Mouse (Mus musculus) hindbrain, embryonic 12.5 days (tissue): Measurements from ENCODE around the gene Tmod2. TPM values are rescaled to one million over a fixed set of nuclear protein-coding genes. Genes with fewer than 3 reads are reported as not detected.
"Not testable (repeated sequence)": the region's sequence is repeated elsewhere in the genome, so short reads cannot be mapped to it uniquely, and the experiment has no call there.

Experiments
- ATAC-seq: fragments of 200-750 bp; cut with Nextera tagmentation; 2 replicates; pipeline ENCODE4 v1.8.0; 2017; ENCODE audit warnings: moderate TSS enrichment; ENCODE audit not compliant: low FRiP score
- H3K27ac ChIP-seq: fragments of 300-500 bp; sonication (generic); 2 replicates; pipeline ENCODE4 v1.5.1; 2016; ENCODE audit warnings: mild to moderate bottlenecking
- H3K27me3 ChIP-seq: fragments of 300-500 bp; sonication (generic); 2 replicates; pipeline ENCODE4 v1.6.1; 2016; ENCODE audit warnings: mild to moderate bottlenecking
- H3K36me3 ChIP-seq: fragments of 300-500 bp; sonication (generic); 2 replicates; pipeline ENCODE4 v1.6.1; 2016; ENCODE audit warnings: mild to moderate bottlenecking
- H3K4me1 ChIP-seq: fragments of 300-500 bp; sonication (generic); 2 replicates; pipeline ENCODE4 v1.6.1; 2016
- H3K4me2 ChIP-seq: fragments of 300-500 bp; sonication (generic); replicated peaks from 2 replicates; pipeline ENCODE4 v1.6.1; 2016; ENCODE audit warnings: mild to moderate bottlenecking
- H3K4me3 ChIP-seq: fragments of 300-500 bp; sonication (generic); 2 replicates; pipeline ENCODE4 v1.5.1; 2016; ENCODE audit warnings: mild to moderate bottlenecking
- H3K9ac ChIP-seq: fragments of 300-500 bp; sonication (generic); 2 replicates; pipeline ENCODE4 v1.6.1; 2016; ENCODE audit warnings: mild to moderate bottlenecking, moderate library complexity
- H3K9me3 ChIP-seq: fragments of 300-500 bp; sonication (generic); replicated peaks from 2 replicates; pipeline ENCODE4 v1.6.1; 2016; ENCODE audit warnings: mild to moderate bottlenecking
- WGBS: fragments of 180-500 bp; shearing (Covaris S2); methylation state at CpG from one replicate; pipeline ENCODE4 v1.1.7; 2016; 5-methylcytosine and 5-hydroxymethylcytosine counted together
- polyA plus RNA-seq: library from polyadenylated mRNA; unstranded; fragments of >200 nt; fragmentation: Nextera tagmentation; extraction: Ambion mirVana; gene quantifications from 2 replicates; pipeline ENCODE4 v1.2.1, GENCODE M21; 2016

Gene Tmod2
- polyA plus RNA-seq, 1 experiment from 2014 or later: 110 TPM

GRCm38 (mm10) chr9:75625556-75626307, 14.6 kb upstream of the Tmod2 start, which contains the start of gene Lysmd2:
Gene Lysmd2, plus strand, starts transcription at chr9:75625741.
- peak within 1 kb of the TSS; percentile 93 for H3K27ac ChIP-seq

GRCm38 (mm10) chr9:75624983-75625555, 13.9 kb upstream of the Tmod2 start:
- no peaks in the 10 kb centered on the region for H3K9me3 ChIP-seq
- no peaks in the 10 kb centered on the region for H3K36me3 ChIP-seq
- H3K4me1 ChIP-seq: peaks cover 3% of the 10 kb centered on the region
- H3K27ac ChIP-seq: peak overlapping the region; percentile 93
- peak overlapping the region; percentile 90 for H3K9ac ChIP-seq
- peak overlapping the region; percentile 76 for H3K4me3 ChIP-seq
- WGBS: 14% methylated on average over 18 of the region's 18 CpGs
- peak; percentile 38 for ATAC-seq
- no peaks in the 10 kb centered on the region for H3K27me3 ChIP-seq
- peak overlapping the region; percentile 80 for H3K4me2 ChIP-seq

More at GRCm38 (mm10) chr9:75625556-75626307, 14.6 kb upstream of the Tmod2 start, which contains the start of gene Lysmd2:
- H3K4me1 ChIP-seq: peaks cover 3% of the 10 kb centered on the region
- H3K36me3 ChIP-seq: no peaks in the 10 kb centered on the region
- peak within 1 kb of the TSS; percentile 80 for H3K4me2 ChIP-seq
- no peaks in the 10 kb centered on the region for H3K9me3 ChIP-seq
- peak within 1 kb of the TSS; percentile 76 for H3K4me3 ChIP-seq
- peak; percentile 91 for ATAC-seq
- peak within 1 kb of the TSS; percentile 90 for H3K9ac ChIP-seq
- WGBS: under 1% methylated on average over 64 of the region's 94 CpGs
- H3K27me3 ChIP-seq: no peaks in the 10 kb centered on the region

- no peak overlapping the region for H3K4me2 ChIP-seq
- 88% methylated on average over 3 of the region's 3 CpGs for whole genome bisulfite sequencing
- no peaks in the 10 kb centered on the region for H3K9me3 ChIP-seq
- H3K27ac ChIP-seq: no peak overlapping the region
- no peaks in the 10 kb centered on the region for H3K36me3 ChIP-seq
- H3K4me3 ChIP-seq: no peak overlapping the region
- ATAC-seq: no peak
- peaks cover 3% of the 10 kb centered on the region for H3K4me1 ChIP-seq
- H3K9ac ChIP-seq: no peak overlapping the region
- no peaks in the 10 kb centered on the region for H3K27me3 ChIP-seq
Observed at GRCm38 (mm10) chr9:75621428-75621827, 10.3 kb upstream of the Tmod2 start.

- not testable (repeated sequence) for H3K27ac ChIP-seq, H3K9me3 ChIP-seq, H3K36me3 ChIP-seq, H3K4me2 ChIP-seq, H3K9ac ChIP-seq, ATAC-seq, H3K4me3 ChIP-seq, H3K27me3 ChIP-seq, H3K4me1 ChIP-seq
- 100% methylated on average over 2 of the region's 2 CpGs for WGBS
Observed at GRCm38 (mm10) chr9:75619761-75620160, 8.6 kb upstream of the Tmod2 start.

- no peaks in the 10 kb centered on the region for H3K36me3 ChIP-seq
- no peak overlapping the region for H3K27ac ChIP-seq
- no peak for ATAC-seq
- no peak overlapping the region for H3K4me2 ChIP-seq
- no peak overlapping the region for H3K4me3 ChIP-seq
- no peak overlapping the region for H3K9ac ChIP-seq
- no peaks in the 10 kb centered on the region for H3K4me1 ChIP-seq
- H3K9me3 ChIP-seq: no peaks in the 10 kb centered on the region
- WGBS: 84% methylated on average over 6 of the region's 6 CpGs
- H3K27me3 ChIP-seq: no peaks in the 10 kb centered on the region
Observed at GRCm38 (mm10) chr9:75618836-75619400, 7.8 kb upstream of the Tmod2 start.

GRCm38 (mm10) chr9:75616560-75616959, 5.4 kb upstream of the Tmod2 start:
- H3K27ac ChIP-seq: no peak overlapping the region
- no peaks in the 10 kb centered on the region for H3K4me1 ChIP-seq
- no peak overlapping the region for H3K4me2 ChIP-seq
- WGBS: 77% methylated on average over 3 of the region's 3 CpGs
- no peaks in the 10 kb centered on the region for H3K27me3 ChIP-seq
- H3K9ac ChIP-seq: no peak overlapping the region
- no peaks in the 10 kb centered on the region for H3K9me3 ChIP-seq
- no peaks in the 10 kb centered on the region for H3K36me3 ChIP-seq
- H3K4me3 ChIP-seq: no peak overlapping the region
- ATAC-seq: no peak

- WGBS: 13% methylated on average over 16 of the region's 16 CpGs
- no peak for ATAC-seq
- Histone ChIP-seq H3K27ac (peak overlapping the region; percentile 91), H3K4me3 (peak overlapping the region; percentile 80), H3K27me3 (no peaks in the 10 kb centered on the region), H3K4me1 (peaks cover 5% of the 10 kb centered on the region; the same call in 1 of the 2 replicates), H3K4me2 (peak overlapping the region; percentile 59), H3K9ac (peak overlapping the region; percentile 78), H3K9me3 (no peaks in the 10 kb centered on the region), H3K36me3 (peaks cover 4% of the 10 kb centered on the region; the same call in 1 of the 2 replicates)
Observed at GRCm38 (mm10) chr9:75609965-75610364, 1.2 kb downstream of the Tmod2 start.

- Histone ChIP-seq H3K4me3 (peak overlapping the region; percentile 80), H3K27ac (peak overlapping the region; percentile 91; the same call in 1 of the 2 replicates), H3K27me3 (no peaks in the 10 kb centered on the region), H3K9ac (peak overlapping the region; percentile 78; the same call in 1 of the 2 replicates), H3K36me3 (peaks cover 9% of the 10 kb centered on the region), H3K4me2 (peak overlapping the region; percentile 59), H3K9me3 (no peaks in the 10 kb centered on the region), H3K4me1 (peaks cover 5% of the 10 kb centered on the region; the same call in 1 of the 2 replicates)
- ATAC-seq: peak; percentile 51
- WGBS: 28% methylated on average over 1 of the region's 1 CpGs
Observed at GRCm38 (mm10) chr9:75609505-75609904, 1.6 kb downstream of the Tmod2 start.

- Histone ChIP-seq H3K4me3 (no peak overlapping the region), H3K36me3 (peaks cover 11% of the 10 kb centered on the region), H3K4me1 (peaks cover 5% of the 10 kb centered on the region; the same call in 1 of the 2 replicates), H3K4me2 (no peak overlapping the region), H3K27me3 (no peaks in the 10 kb centered on the region), H3K9me3 (no peaks in the 10 kb centered on the region), H3K9ac (no peak overlapping the region), H3K27ac (no peak overlapping the region)
- ATAC-seq: no peak
- WGBS: 90% methylated on average over 4 of the region's 4 CpGs
Observed at GRCm38 (mm10) chr9:75607496-75607895, 3.6 kb downstream of the Tmod2 start.

GRCm38 (mm10) chr9:75601510-75601909, 9.6 kb downstream of the Tmod2 start:
- ATAC-seq: no peak
- no peaks in the 10 kb centered on the region for H3K27me3 ChIP-seq
- no peaks in the 10 kb centered on the region for H3K9me3 ChIP-seq
- H3K4me3 ChIP-seq: no peak overlapping the region
- H3K9ac ChIP-seq: no peak overlapping the region
- WGBS: 50% methylated on average over 12 of the region's 12 CpGs
- no peak overlapping the region for H3K4me2 ChIP-seq
- H3K4me1 ChIP-seq: peaks cover 28% of the 10 kb centered on the region
- peaks cover 17% of the 10 kb centered on the region for H3K36me3 ChIP-seq
- H3K27ac ChIP-seq: no peak overlapping the region

GRCm38 (mm10) chr9:75600166-75600934, 10.8 kb downstream of the Tmod2 start:
- no peak for ATAC-seq
- H3K4me3 ChIP-seq: no peak overlapping the region
- H3K36me3 ChIP-seq: peaks cover 20% of the 10 kb centered on the region
- H3K27me3 ChIP-seq: no peaks in the 10 kb centered on the region
- H3K9ac ChIP-seq: no peak overlapping the region
- no peaks in the 10 kb centered on the region for H3K9me3 ChIP-seq
- no peak overlapping the region; the same call in 1 of the 2 replicates for H3K27ac ChIP-seq
- WGBS: 74% methylated on average over 7 of the region's 7 CpGs
- no peak overlapping the region for H3K4me2 ChIP-seq
- H3K4me1 ChIP-seq: peaks cover 28% of the 10 kb centered on the region
